Mouse (Mus musculus) forebrain, embryonic 11.5 days (tissue): ENCODE measurements around the gene Slc6a6. TPM values are rescaled to one million over a fixed set of nuclear protein-coding genes. Genes with fewer than 3 reads are reported as not detected.

ENCODE experiments used
- ATAC-seq: fragments of 200-750 bp; cut with Nextera tagmentation; replicated peaks from 2 replicates; pipeline ENCODE4 v1.8.0; 2017; ENCODE audit warnings: moderate TSS enrichment; ENCODE audit not compliant: low FRiP score
- DNase-seq: peaks from one replicate; pipeline ENCODE4 v3.0.0-alpha.2; 2017; ENCODE audit warnings: low spot score
- H3K27ac ChIP-seq: fragments of 300-500 bp; sonication (generic); 2 replicates; pipeline ENCODE4 v1.5.1; 2014; ENCODE audit warnings: low read depth, low read length
- H3K27me3 ChIP-seq: fragments of 300-500 bp; sonication (generic); 2 replicates; pipeline ENCODE4 v1.6.1; 2014; ENCODE audit warnings: mild to moderate bottlenecking, low read length, mixed read lengths; ENCODE audit not compliant: control insufficient read depth, insufficient read depth
- H3K36me3 ChIP-seq: fragments of 300-500 bp; sonication (generic); 2 replicates; pipeline ENCODE4 v1.6.1; 2014; ENCODE audit warnings: mild to moderate bottlenecking, low read length, moderate library complexity, mixed read lengths; ENCODE audit not compliant: control insufficient read depth, insufficient read depth
- H3K4me1 ChIP-seq: fragments of 300-500 bp; sonication (generic); replicated peaks from 2 replicates; pipeline ENCODE4 v1.6.1; 2014; ENCODE audit warnings: low read length, mixed read lengths; ENCODE audit not compliant: control insufficient read depth, insufficient read depth
- H3K4me2 ChIP-seq: fragments of 300-500 bp; sonication (generic); 2 replicates; pipeline ENCODE4 v1.6.1; 2014; ENCODE audit warnings: low read depth, mild to moderate bottlenecking, low read length, moderate library complexity, mixed read lengths; ENCODE audit not compliant: severe bottlenecking
- H3K4me3 ChIP-seq: fragments of 300-500 bp; sonication (generic); 2 replicates; pipeline ENCODE4 v1.5.1; 2014; ENCODE audit warnings: low read depth, low read length
- H3K9ac ChIP-seq: fragments of 300-500 bp; sonication (generic); 2 replicates; pipeline ENCODE4 v1.6.1; 2014; ENCODE audit warnings: low read length
- H3K9me3 ChIP-seq: fragments of 300-500 bp; sonication (generic); 2 replicates; pipeline ENCODE4 v1.6.1; 2016; ENCODE audit warnings: low read length, mixed read lengths; ENCODE audit not compliant: control insufficient read depth
- WGBS: fragments of 180-500 bp; shearing (Covaris S2); extraction: QIAGEN DNeasy Blood & Tissue Kit; methylation state at CpG from one replicate; pipeline ENCODE4 v1.1.7; 2014; 5-methylcytosine and 5-hydroxymethylcytosine counted together
- polyA plus RNA-seq: library from polyadenylated mRNA; unstranded; fragments of >200 nt; fragmentation: Nextera tagmentation; extraction: Ambion mirVana; gene quantifications from 2 replicates; pipeline ENCODE4 v1.2.1, GENCODE M21; 2014

The Slc6a6 gene
- polyA plus RNA-seq, 1 experiment from 2014 or later: 49.3 TPM

GRCm38 (mm10) chr6:91665267-91665666 is 18.6 kb upstream of the Slc6a6 start:
- no peak for DNase-seq
- Histone ChIP-seq H3K9me3 (no peaks in the 10 kb centered on the region), H3K9ac (no peak overlapping the region), H3K36me3 (no peaks in the 10 kb centered on the region), H3K4me3 (no peak overlapping the region), H3K4me1 (no peaks in the 10 kb centered on the region), H3K27me3 (no peaks in the 10 kb centered on the region), H3K27ac (no peak overlapping the region), H3K4me2 (no peak overlapping the region)
- WGBS: 94% methylated on average over 6 of the region's 6 CpGs
- ATAC-seq: no peak

- Histone ChIP-seq H3K27ac (no peak overlapping the region), H3K4me2 (no peak overlapping the region), H3K36me3 (no peaks in the 10 kb centered on the region), H3K4me3 (no peak overlapping the region), H3K27me3 (no peaks in the 10 kb centered on the region), H3K4me1 (no peaks in the 10 kb centered on the region), H3K9me3 (no peaks in the 10 kb centered on the region), H3K9ac (no peak overlapping the region)
- 91% methylated on average over 3 of the region's 3 CpGs for WGBS
- ATAC-seq (no peak), DNase-seq (no peak)
Measured at GRCm38 (mm10) chr6:91665990-91666700, 17.7 kb upstream of the Slc6a6 start.

- no peak overlapping the region for H3K4me2 ChIP-seq
- DNase-seq (no peak), ATAC-seq (no peak)
- no peaks in the 10 kb centered on the region for H3K27me3 ChIP-seq
- H3K36me3 ChIP-seq: no peaks in the 10 kb centered on the region
- no peak overlapping the region for H3K4me3 ChIP-seq
- H3K27ac ChIP-seq: no peak overlapping the region
- no peaks in the 10 kb centered on the region for H3K9me3 ChIP-seq
- WGBS: 86% methylated on average over 4 of the region's 4 CpGs
- H3K9ac ChIP-seq: no peak overlapping the region
- H3K4me1 ChIP-seq: no peaks in the 10 kb centered on the region
Measured at GRCm38 (mm10) chr6:91667141-91667540, 16.7 kb upstream of the Slc6a6 start.

GRCm38 (mm10) chr6:91668276-91668675 is 15.6 kb upstream of the Slc6a6 start:
- Histone ChIP-seq H3K9ac (no peak overlapping the region), H3K4me3 (no peak overlapping the region), H3K27ac (no peak overlapping the region), H3K4me1 (no peaks in the 10 kb centered on the region), H3K4me2 (no peak overlapping the region), H3K9me3 (no peaks in the 10 kb centered on the region), H3K36me3 (no peaks in the 10 kb centered on the region), H3K27me3 (no peaks in the 10 kb centered on the region)
- ATAC-seq (no peak), DNase-seq (no peak)
- WGBS: 46% methylated on average over 5 of the region's 5 CpGs

GRCm38 (mm10) chr6:91669270-91669669 is 14.6 kb upstream of the Slc6a6 start:
- Histone ChIP-seq H3K4me1 (no peaks in the 10 kb centered on the region), H3K9ac (no peak overlapping the region), H3K27ac (no peak overlapping the region), H3K27me3 (no peaks in the 10 kb centered on the region), H3K36me3 (no peaks in the 10 kb centered on the region), H3K4me2 (no peak overlapping the region), H3K4me3 (no peak overlapping the region), H3K9me3 (no peaks in the 10 kb centered on the region)
- WGBS: 45% methylated on average over 4 of the region's 4 CpGs
- ATAC-seq (no peak), DNase-seq (no peak)

- H3K27ac ChIP-seq: no peak overlapping the region
- no peaks in the 10 kb centered on the region for H3K36me3 ChIP-seq
- H3K4me3 ChIP-seq: no peak overlapping the region
- WGBS: 65% methylated on average over 6 of the region's 6 CpGs
- DNase-seq (no peak), ATAC-seq (no peak)
- no peaks in the 10 kb centered on the region for H3K4me1 ChIP-seq
- no peaks in the 10 kb centered on the region for H3K9me3 ChIP-seq
- no peak overlapping the region for H3K4me2 ChIP-seq
- H3K27me3 ChIP-seq: no peaks in the 10 kb centered on the region
- H3K9ac ChIP-seq: no peak overlapping the region
Measured at GRCm38 (mm10) chr6:91670224-91670623, 13.6 kb upstream of the Slc6a6 start.

- ATAC-seq (no peak), DNase-seq (no peak)
- no peaks in the 10 kb centered on the region for H3K27me3 ChIP-seq
- peaks cover 2% of the 10 kb centered on the region; the same call in 1 of the 2 replicates for H3K4me1 ChIP-seq
- H3K4me2 ChIP-seq: no peak overlapping the region
- no peak overlapping the region for H3K4me3 ChIP-seq
- WGBS: 64% methylated on average over 5 of the region's 5 CpGs
- H3K36me3 ChIP-seq: no peaks in the 10 kb centered on the region
- H3K9me3 ChIP-seq: no peaks in the 10 kb centered on the region
- no peak overlapping the region for H3K9ac ChIP-seq
- H3K27ac ChIP-seq: no peak overlapping the region
Measured at GRCm38 (mm10) chr6:91674757-91675350, 9.0 kb upstream of the Slc6a6 start.

GRCm38 (mm10) chr6:91678506-91679094 is 5.3 kb upstream of the Slc6a6 start:
- no peaks in the 10 kb centered on the region for H3K9me3 ChIP-seq
- H3K4me3 ChIP-seq: no peak overlapping the region
- DNase-seq: no peak
- H3K27me3 ChIP-seq: no peaks in the 10 kb centered on the region
- peaks cover 2% of the 10 kb centered on the region; the same call in 1 of the 2 replicates for H3K4me1 ChIP-seq
- no peak overlapping the region for H3K27ac ChIP-seq
- 54% methylated on average over 12 of the region's 12 CpGs for WGBS
- H3K4me2 ChIP-seq: no peak overlapping the region
- no peak for ATAC-seq
- no peak overlapping the region for H3K9ac ChIP-seq
- H3K36me3 ChIP-seq: no peaks in the 10 kb centered on the region
